Mouse (Mus musculus): ENCODE measurements around the gene 1700025C18Rik.

The 1700025C18Rik gene

DNA sequence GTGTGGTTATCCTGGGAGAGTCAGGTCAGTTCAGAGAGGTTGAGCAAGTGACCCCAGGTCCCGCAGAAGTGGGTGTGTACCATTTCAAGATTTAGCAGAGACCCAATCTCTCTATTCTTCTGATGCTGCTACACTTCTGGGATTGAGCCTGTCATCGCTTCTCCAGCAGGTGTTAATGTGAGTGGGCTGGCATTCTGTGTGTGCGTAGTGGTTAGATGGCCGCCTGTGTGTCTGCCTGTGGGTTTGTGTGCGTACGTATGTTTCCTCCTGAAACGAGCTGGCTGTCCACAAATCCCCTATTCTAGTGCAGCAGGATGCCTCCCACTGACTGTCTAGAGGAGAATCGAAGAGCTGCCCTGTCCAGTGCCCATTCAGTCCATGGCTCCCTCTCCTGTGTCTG lies 12.5 kb downstream of the 1700025C18Rik start:
- DNase-seq (ENCODE audit: low spot score in 2 of 2), result peak in 1 of 2 experiments; percentile 46

DNA sequence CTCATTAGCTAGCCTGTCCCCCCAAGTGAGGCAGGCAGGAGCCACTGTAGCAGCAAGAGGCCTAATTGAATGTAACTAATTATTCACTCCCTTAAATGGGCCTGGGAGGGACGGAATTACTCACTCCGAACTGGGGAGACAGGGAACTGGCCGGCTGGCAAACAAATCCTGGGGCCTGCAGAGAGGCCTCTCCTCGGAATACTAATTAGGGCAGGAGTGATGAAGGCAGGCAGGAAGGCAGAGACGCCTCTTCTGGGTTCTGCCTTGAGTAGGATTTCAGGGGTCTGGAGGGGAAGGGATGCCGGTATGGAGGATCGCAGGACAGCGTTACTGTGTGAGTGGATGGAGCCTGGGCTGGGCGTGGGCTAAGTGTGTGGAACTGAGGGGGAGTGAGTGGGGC lies 13.5 kb downstream of the 1700025C18Rik start:
- DNase-seq (ENCODE audit: low spot score in 2 of 2), result no peak

DNA sequence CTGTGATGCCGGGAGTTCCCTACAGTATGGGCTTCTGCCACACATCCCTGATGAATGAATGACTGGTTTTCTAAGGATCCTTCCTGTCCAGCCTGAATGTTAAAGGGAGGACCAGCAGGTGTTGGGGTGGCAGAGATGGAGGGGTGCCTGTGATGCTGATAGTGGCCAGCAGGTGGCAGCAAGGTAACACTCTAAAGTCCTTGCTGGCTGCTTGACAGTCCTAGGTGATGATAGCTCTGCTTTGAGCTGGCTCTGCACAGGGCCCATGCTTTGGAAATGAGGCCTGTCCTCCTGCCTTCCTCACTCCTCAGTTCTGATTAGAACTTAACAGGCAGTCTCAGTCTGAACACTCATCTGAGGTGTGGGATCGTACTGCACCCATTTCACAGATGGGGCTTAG lies 15.6 kb downstream of the 1700025C18Rik start:
- peak; percentile 92 for DNase-seq (ENCODE audit: low spot score in 2 of 2)

DNA sequence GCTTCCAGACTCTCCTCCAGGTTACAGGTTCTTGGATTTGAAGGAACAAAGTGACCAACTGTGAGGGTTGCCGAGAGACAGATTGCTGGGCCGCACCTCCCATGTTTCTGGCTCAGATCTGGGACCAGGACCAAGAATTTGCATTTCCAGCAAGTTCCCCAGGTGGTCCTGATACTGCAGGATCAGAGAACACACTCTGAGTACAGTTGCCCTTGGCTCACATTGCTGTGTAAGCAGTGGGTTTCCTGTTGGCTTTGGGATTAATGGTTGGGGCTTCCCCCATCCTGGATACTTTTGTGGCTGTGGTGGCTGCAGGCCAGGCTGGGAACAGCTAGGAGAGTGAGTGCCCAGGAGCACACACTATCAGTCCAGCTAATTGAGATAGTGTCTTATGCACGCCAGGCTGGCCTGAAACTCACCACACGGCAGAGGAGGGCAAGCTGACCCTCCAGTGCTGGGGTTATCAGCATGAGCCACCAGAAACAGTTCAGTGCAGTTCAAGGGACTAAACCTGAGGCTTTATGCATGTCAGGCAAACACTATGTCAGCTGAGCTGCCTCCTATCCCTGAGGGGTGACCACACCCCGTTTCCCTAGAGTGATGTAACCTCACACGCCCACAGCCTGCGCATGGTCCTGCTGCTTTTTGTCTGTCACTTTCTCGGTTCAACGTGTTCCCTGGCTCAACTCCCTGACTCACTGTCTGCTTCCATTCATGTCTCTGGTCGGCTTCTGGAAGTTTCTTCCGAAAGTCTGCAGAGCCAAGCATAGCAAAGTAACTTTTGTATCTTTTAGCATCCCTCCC lies 16.3 kb downstream of the 1700025C18Rik start:
- peak; percentile 46 to 55 for DNase-seq (ENCODE audit: low spot score in 2 of 2)

DNA sequence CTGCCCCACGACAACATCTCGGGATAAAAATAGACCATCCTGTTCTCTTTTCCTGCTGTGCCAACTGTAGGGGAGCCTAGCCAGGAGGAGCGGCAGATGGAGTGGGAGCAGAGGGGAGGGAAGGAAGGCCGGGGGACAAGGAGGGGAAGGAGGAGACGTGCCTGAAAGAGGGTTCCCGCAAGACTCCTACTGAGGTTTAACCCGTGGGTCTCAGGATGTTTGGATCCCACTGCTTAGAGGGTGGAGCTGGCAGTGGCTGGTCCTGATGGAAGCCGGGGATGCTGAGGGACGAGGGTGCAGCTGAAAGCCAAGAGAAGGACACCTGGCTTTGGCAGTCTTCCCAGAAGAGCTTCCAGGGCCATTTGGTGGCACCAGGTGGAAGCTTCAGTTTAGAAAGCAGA lies 17.2 kb downstream of the 1700025C18Rik start:
- peak in 1 of 2 experiments; percentile 31 for DNase-seq (ENCODE audit: low spot score in 2 of 2)

DNA sequence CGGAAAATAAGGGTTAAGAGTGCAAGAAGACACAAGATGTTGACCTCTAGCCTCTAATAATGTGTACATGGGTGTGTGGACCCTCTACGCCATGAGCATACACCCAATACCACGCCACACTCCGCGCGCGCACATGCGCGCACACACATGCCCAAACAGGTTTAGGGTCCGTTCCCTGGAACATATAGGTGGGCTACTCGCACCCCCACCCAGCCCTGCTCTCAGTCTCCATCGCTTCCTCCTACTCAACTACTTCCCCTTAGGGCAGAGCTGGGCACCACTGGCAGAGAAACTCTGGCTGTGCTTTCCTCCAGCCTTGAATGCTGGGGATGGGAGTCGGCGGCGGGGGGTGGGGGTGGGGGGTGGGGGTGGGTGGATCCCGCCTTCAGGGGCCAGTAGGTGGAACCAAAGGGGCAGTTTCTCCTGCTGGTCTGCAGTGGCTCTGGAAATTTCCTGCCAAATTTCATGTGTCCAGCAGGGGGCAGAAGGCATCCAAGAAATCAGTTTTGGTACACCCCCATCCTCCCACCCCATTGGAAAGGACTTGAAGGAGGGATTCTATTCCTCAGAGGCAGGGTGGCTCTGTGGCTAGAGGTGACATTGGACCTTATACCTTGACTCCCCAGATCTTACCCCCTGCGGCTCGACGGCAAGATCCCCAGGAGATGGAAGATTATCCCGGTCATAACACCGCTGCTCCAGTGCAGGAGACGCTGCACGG lies 20.3 kb downstream of the 1700025C18Rik start:
- peak; percentile 82 to 86 for DNase-seq (ENCODE audit: low spot score in 2 of 2)

DNA sequence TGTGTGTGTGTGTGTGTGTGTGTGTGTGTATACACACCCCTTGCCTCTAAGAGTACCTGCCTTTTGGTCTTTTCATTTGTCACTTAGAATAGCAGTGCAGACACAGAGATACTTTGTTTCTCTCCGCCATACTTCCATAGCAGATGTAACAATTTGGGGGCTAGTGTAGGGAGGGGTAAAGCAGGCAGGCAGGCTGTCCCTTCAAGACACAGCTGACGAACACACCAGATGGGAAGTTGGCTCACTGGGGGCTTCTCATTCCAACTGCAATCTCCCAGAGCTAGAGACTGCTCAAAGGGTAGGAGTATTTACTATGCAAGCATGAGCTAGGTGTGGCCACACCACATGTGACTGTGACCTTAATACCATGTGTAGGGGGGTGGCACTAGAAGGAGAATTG lies 21.7 kb downstream of the 1700025C18Rik start:
- DNase-seq (ENCODE audit: low spot score in 2 of 2), result no peak

DNA sequence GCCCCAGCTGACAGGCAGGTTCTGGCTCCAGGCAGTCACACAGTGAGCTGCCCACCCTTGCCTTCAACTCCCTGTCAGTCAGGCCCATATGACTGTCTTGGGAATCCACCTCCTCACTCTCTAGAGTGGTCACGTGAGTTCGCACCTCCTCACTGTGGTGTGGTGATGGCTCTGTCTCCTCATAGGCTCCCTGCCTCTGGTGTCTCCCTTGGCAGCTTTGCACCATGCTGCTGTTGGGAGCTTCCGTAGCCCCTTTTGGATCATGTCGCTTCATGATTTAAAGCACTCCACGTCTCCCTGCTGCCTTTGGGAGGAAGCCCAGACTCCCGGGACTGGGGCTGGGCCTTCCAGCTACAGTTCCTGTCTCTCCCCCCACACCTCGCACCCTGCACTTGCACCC lies 26.1 kb downstream of the 1700025C18Rik start:
- DNase-seq (ENCODE audit: low spot score in 2 of 2), result peak; percentile 67 to 72

DNA sequence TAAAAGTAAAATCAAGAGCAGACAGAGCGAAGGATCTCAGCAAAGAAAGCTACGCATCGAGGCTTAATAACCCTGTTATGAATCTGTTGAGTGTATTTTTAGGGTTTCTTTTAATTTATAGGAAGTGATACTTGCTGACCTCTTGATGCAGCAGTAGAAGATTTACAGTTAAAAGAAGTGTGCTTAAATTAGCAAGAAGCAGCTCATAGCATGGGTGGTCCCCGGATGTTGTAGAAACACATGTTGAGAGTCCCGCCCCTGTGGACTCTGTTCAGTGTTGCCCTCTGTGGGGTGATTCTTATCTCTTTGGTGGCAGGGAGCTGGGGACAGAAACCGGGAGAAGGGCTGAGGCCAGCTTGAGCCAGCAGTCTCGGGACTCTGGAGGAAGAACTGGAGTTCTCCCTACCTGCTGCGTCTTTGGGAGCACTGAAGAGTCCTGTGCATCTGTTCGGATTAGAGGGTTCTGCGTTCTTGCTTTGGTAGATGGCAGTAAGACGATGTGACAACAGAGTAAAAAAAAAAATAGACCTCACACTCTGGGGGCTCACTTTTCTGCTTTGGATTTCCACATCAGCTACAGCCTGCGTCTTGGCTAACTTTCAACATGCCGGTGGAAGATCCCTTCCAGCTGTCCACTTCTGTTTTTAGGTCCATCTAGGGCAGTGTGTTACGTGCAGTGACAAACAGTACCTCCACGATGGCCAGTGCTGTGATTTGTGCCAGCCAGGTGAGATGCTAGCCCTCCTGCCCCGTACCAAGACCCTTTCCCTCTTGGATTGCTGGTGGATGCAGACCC lies 28.7 kb downstream of the 1700025C18Rik start:
- DNase-seq (ENCODE audit: low spot score in 2 of 2), result no peak

DNA sequence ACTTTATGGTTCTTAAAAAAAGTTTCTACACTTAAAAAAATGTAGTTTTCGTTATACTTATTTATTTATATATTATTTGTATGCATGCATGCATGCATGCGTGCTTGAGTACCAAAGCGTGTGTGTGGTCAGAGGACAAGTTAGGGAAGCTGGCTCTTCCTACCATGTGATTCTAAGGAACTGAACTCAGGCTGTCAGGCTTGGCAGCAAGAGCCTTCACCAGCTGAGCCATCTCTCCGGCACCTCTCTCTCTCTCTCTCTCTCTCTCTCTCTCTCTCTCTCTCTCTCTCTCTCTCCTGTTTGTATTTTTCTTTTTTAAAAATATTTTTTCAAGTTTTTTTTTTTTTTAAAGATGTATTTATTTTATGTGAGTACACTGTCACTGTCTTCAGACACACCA lies 30.6 kb downstream of the 1700025C18Rik start:
- DNase-seq (ENCODE audit: low spot score in 2 of 2), result no peak

DNA sequence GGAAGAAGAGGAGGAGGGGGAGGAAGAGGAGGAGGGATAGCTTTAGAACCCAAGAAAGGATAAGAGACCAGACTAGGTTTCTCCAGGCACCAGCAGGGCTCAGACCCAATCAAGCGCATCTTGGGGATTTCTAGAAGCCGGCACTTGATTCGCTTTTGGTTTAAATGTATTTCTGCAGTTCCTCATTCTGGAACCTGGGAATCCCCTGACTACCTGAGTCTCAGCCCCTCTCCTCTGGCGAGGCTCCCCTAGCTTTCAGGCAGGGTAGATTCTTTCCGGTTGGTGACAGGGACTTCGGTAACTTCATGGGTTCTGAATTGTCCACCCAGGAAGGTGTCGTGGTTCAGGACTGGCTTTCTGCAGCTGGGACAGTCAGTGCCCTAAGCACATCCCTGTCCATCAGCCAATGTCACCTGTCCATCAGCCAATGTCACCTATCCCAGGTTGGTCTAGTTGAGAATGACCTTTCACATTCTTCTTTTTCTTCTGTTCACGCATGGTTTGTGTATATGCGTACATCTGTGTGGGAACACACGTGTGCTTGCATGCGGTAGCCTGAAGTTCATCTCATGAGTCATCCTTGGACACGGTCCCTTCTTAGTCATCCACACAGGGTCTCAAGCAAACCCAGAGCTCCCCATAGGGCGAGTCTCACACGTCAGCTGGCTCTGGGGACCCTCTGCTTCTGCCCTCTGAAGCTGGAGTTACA lies 34.0 kb downstream of the 1700025C18Rik start:
- DNase-seq (ENCODE audit: low spot score in 2 of 2), result no peak

DNA sequence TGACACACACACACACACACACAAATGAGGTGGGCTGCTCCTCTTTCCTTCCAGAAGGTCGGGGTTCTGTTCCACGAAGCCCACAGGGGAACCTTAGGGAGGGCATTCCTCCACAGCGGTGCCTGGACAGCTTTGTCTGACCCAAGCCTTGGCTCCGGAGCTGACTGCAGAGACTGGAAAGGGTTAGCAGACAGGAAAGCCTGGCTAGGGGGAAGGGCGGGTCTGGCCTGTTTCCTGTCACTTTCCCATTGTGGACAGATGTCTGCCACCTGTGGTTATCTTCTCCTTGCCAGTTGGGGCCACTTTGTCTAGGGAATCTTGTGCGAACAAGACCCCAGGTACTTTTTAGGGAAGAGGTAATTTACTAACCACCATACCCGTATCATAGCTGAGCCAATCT lies 34.6 kb downstream of the 1700025C18Rik start:
- no peak for DNase-seq (ENCODE audit: low spot score in 2 of 2)

DNA sequence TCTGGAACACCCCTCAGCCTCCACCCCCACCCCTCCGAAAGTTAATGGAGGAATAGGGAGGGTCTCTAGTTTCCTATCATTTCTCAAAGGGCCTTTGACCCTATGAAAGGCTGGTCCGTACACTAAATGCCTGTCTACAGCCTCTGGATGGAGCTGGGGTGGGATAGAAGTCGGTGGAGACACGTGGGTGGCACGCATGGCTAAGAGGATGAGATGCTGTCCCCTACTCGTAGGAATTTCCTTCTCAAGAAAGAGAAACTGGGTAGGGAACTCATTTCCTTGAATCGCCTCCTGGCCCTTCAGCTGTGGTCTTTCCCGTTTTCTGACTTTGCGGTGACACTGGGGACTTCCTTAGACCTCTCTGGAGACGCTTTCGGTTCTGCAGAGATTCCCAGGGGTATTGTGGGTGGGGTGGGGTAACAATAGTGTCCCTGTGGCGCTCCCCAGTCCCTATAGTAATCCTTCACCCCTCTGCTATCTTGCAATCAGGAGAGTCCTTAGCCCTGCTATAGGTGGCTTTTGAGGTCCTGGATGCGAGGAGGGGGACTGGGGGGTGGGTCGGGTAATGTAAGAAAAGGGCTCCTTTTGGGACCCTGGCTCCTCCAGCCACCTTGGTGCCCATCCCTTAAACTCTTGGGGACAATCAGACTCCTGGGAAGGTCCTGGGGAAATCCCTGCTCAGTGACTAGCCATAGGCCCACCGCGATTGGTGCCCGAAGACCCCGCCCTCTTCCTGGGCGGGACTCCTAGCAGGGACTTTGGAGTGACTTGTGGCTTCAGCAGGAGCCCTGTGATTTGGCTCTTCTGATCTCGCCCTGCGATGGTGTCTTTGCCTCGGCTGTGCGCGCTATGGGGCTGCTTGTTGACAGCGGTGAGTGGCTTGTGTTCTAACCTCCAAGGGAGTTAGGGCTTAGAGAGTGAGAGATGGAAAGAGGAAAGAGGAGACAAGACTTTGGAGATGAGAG lies 35.4 kb downstream of the 1700025C18Rik start, which contains the start of gene Cd40:
Cd40 (plus strand) TSS at position 740 of the 965 bp plus-strand sequence.
- DNase-seq (ENCODE audit: low spot score in 2 of 2), result no peak

DNA sequence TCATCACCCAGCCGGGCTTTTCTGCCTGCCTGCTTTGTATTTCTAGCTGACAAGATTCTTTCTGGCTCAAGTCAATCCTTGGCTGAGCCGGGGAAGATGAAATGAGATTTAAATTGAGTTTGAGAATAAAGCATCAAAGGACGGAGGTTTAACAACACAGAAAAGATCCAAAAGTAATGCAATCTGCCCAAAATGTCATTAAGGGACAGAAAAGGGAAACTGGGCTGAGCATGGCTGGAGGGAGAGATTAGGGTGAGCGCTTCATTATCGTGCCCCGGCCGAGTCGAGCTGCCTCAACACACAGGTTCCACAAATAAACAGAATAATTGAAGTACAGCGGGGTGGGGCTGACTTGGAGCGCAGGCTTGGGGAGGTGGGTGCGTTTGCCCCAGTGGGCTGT lies 39.0 kb downstream of the 1700025C18Rik start:
- DNase-seq (ENCODE audit: low spot score in 2 of 2), result no peak

DNA sequence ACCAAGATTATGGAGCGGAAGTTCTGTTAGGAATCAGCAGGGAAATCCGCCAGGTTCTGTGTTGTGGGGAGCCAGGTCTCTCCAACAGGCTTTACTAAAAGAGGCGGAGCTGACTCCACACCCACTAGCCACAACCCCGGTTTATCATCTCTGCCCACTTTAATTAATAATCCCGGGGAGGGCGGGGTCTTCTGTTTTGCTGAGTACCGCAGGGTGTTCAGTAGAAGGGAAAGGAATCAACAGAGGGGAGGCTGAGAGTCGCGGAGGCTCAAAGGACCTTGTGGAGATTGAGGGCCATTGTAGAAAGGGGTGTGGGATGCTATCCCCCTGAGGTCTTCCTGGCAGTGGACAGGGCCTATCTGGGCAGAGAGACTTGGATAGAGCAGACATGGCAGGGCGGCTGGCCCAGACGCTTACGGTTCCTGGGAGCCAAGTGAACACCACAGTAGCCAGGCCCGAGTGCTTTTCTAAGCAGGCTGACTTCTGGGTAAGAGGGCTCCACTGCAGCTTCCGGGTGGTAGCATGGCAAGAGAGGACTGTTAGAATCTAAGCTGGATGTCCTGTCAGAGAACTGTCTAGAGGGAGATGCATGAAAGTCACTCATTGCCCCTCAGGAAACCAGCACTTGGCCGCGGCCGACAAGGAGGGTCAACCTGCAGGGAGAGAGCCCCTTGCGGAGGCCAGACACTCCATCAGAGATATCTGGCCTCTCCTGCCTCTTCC lies 39.6 kb downstream of the 1700025C18Rik start:
- DNase-seq (ENCODE audit: low spot score in 2 of 2), result no peak

DNA sequence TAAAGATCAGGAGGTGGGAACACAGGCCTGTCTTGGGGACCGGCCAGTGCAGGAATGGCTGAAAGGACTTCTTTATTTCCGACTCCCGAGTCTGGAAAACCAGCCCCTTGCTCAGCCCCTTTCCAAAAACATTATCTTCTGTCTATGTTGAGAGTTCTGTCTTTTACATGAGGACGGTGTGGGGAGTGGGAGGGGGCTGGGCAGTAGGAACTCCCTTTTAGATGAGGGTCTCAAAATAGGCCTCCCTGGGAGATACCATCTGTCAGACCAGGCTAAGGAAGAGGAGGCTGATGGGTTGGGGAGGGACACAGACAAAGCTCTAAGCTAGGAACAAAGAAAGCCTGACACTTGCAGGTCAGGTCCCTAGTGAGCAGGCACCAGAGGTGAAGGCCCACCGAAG lies 41.5 kb downstream of the 1700025C18Rik start:
- DNase-seq (ENCODE audit: low spot score in 2 of 2), result no peak

DNA sequence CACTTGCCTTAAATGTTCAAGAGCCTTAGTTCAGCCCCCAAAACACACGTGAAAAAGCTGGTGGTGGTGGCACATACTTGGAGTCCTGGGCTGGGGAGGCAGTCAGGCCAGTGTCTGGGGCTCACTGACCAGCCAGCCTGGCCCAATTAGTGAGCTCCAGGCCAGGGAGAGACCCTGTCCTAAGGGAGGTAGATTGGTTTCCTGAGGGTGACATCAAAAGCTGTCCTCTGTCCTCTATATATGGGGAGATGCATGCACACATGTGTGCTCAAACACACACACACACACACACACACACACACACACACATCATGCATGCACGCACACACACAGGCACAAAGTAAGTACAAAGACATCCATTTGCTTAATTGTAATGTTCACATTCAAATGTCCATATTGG lies 46.8 kb downstream of the 1700025C18Rik start:
- DNase-seq (ENCODE audit: low spot score in 2 of 2), result no peak

DNA sequence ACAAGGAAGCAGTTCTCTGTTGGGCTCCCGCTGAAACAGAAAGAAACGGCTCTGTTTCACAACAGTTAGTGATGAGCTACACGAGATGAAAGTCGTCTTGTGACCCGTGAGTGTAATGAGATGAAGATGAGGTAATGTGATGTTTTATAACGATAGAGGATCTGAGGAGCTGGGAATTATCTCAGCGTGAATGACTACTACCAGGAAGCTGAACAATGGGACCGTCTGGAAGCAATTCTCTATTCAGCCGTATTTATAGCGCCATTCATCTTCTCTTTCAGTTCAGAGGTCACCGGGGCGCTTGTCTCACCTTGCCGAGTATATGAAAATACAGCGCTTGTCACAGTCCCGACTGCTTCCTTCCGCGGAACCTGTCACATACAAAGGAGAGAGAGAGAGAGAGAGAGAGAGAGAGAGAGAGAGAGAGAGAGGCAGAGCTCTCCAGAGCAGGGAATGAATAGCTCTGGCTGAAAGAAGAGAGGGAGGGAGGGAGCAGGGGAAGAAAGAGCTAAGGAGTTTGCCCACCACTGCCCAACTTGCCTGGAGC lies 47.4 kb downstream of the 1700025C18Rik start:
- DNase-seq (ENCODE audit: low spot score in 2 of 2), result peak in 1 of 2 experiments; percentile 25

DNA sequence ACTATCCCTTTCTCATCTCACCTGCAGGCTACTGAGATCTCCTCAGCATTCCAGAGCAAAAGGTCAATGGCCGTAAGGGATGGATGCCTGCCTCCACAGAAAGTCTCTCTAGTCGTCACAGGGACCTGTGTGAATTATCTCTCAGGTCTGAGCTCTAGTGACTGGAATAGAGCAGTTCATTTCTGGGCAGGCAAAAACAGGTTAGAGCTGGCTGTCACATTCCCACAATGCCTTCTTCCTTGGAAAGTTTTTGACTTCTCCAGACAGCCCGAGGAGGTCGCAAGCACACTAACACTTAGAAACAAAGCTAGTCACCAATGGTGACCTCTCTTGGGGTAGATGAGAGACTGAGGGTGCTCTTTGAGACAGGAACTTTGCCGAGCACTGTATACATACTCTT lies 48.4 kb downstream of the 1700025C18Rik start:
- no peak for DNase-seq (ENCODE audit: low spot score in 2 of 2)

Measured in right cerebral cortex, adult 2 months (tissue).